Mouse (Mus musculus) heart, adult 2 months (tissue): ENCODE measurements at regions not wholly inside any gene's neighbourhood (a gene's known extent, or its start where the extent isn't known, plus 50 kb on each side); places are given as distances from the start of the nearest gene placed in this dataset.

Experiments used
- CTCF ChIP-seq: fragments of 200-600 bp; IDR thresholded peaks from 2 replicates; pipeline ENCODE4 v1.8.1; 2022; ENCODE audit warnings: antibody characterized with exemption, mild to moderate bottlenecking, moderate library complexity
- POLR2A ChIP-seq: fragments of 200-500 bp; IDR thresholded peaks from 2 replicates; pipeline ENCODE4 v1.6.1; 2011; ENCODE audit warnings: mild to moderate bottlenecking, low read depth, low read length, control low read depth; ENCODE audit not compliant: insufficient read depth

DNA sequence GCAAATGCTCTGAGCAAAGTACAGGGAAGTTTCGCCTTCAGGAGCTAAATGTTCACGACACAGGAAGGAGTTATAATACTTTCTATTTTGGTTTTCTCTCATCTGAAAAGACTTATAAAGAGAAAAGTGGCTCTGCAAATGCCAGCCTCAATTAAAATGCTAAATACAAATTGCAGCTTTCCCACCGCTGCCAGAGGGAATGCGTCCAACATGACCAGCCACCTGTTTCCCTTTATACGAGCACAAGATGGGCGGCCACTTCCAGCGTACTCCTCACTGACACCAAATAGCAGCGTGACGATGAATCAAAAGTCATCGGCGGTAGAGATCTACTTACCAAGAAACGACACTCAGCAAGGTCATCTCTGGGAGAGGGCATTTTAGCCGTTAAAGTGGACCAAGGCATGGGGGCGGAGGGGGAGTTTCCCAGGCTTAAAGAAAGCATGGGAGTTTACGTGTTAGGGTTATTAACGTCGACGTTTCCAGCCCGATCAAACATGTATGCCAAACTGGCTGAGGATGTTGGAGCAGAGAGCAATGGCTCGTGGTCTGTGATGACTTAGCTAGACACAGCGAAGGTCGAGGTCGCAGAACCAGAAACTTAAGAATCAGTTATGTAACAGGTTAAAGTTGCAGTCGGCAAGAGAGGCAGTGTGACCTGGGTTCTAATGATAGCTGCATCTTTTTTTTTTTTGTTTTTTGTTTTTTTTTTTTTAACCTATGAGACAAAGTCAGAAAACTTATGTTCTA, 59.6 kb upstream of the Nrip1 start:
- TF ChIP-seq CTCF, result no peak
- no peak for TF ChIP-seq POLR2A
